Mouse (Mus musculus): ENCODE measurements around the gene Prss50. TPM values are rescaled to one million over a fixed set of nuclear protein-coding genes. Genes with fewer than 3 reads are reported as not detected.

Prss50 gene
- polyA plus RNA-seq, 2 experiments: 7.9 to 14.9 TPM

GRCm38 (mm10) chr9:110871030-110871429, 13.3 kb downstream of the Prss50 start:
- TF ChIP-seq CTCF (IDR thresholded peaks at IDR 0.05; ENCODE audit: low read depth) (peak; percentile 88), EP300 (IDR thresholded peaks at IDR 0.05; ENCODE audit: low read depth) (no peak)
- DNase-seq (ENCODE audit: low read depth in 3 of 3, low spot score in 3 of 3) (peak in 1 of 3 experiments; percentile 42), ATAC-seq (ENCODE audit: insufficient read depth) (no peak)

GRCm38 (mm10) chr9:110873681-110874659, 16.2 kb downstream of the Prss50 start:
- WGBS (ENCODE audit: insufficient replicate concordance): 13% methylated on average over 40 of the region's 40 CpGs
- Histone ChIP-seq H3K4me2 (ENCODE audit: low read depth) (no peak overlapping the region; the same call in 1 of the 2 replicates), H3K4me3 (ENCODE audit: insufficient read depth in 1 of 2, low read depth in 2 of 2, low read length in 2 of 2) (no peak overlapping the region), H3K27me3 (ENCODE audit: control insufficient read depth, insufficient read depth, low read length) (peaks cover 14% of the 10 kb centered on the region), H3K36me3 (replicated peaks; ENCODE audit: control insufficient read depth, insufficient read depth, low read depth) (no peaks in the 10 kb centered on the region), H3K9ac (replicated peaks) (no peak overlapping the region), H3K4me1 (replicated peaks; ENCODE audit: control insufficient read depth in 2 of 2, insufficient read depth in 2 of 2, low read length in 1 of 2) (peaks cover 0 to 7% of the 10 kb centered on the region in 2 experiments; a peak in 1 of 4 replicates), H3K27ac (no peak overlapping the region), H3K9me3 (ENCODE audit: control insufficient read depth, low read length) (no peaks in the 10 kb centered on the region)
- ATAC-seq (ENCODE audit: insufficient read depth) (no peak), DNase-seq (ENCODE audit: low read depth in 3 of 3, low spot score in 3 of 3) (no peak)
- TF ChIP-seq EP300 (IDR thresholded peaks at IDR 0.05; ENCODE audit: low read depth): no peak
- no peak for TF ChIP-seq CTCF (IDR thresholded peaks at IDR 0.05; ENCODE audit: low read depth)

More at GRCm38 (mm10) chr9:110871030-110871429, 13.3 kb downstream of the Prss50 start:
- no peak overlapping the region for H3K4me3 ChIP-seq (ENCODE audit: insufficient read depth in 1 of 2, low read depth in 2 of 2, low read length in 2 of 2)
- no peaks in the 10 kb centered on the region for H3K36me3 ChIP-seq (replicated peaks; ENCODE audit: control insufficient read depth, insufficient read depth, low read depth)
- H3K27me3 ChIP-seq (ENCODE audit: control insufficient read depth, insufficient read depth, low read length): peaks cover 13% of the 10 kb centered on the region
- H3K27ac ChIP-seq: no peak overlapping the region
- H3K4me2 ChIP-seq (ENCODE audit: low read depth): no peak overlapping the region
- 8% methylated on average over 7 of the region's 7 CpGs for WGBS (ENCODE audit: insufficient replicate concordance)
- H3K9me3 ChIP-seq (ENCODE audit: control insufficient read depth, low read length): no peaks in the 10 kb centered on the region
- H3K9ac ChIP-seq (replicated peaks): no peak overlapping the region
- H3K4me1 ChIP-seq (replicated peaks; ENCODE audit: control insufficient read depth in 2 of 2, insufficient read depth in 2 of 2, low read length in 1 of 2): 0 out of 4 replicates have a peak, but pooled peaks cover 0 to 2% of the 10 kb centered on the region in 2 experiments

GRCm38 (mm10) chr9:110874660-110875191, 17.0 kb downstream of the Prss50 start:
- H3K9me3 ChIP-seq (ENCODE audit: control insufficient read depth, low read length): no peaks in the 10 kb centered on the region
- 23% methylated on average over 3 of the region's 3 CpGs for WGBS (ENCODE audit: insufficient replicate concordance)
- no peaks in the 10 kb centered on the region for H3K36me3 ChIP-seq (replicated peaks; ENCODE audit: control insufficient read depth, insufficient read depth, low read depth)
- DNase-seq (ENCODE audit: low read depth in 3 of 3, low spot score in 3 of 3): no peak
- H3K27ac ChIP-seq: no peak overlapping the region
- TF ChIP-seq CTCF (IDR thresholded peaks at IDR 0.05; ENCODE audit: low read depth) (no peak), EP300 (IDR thresholded peaks at IDR 0.05; ENCODE audit: low read depth) (no peak)
- no peak for ATAC-seq (ENCODE audit: insufficient read depth)
- H3K4me1 ChIP-seq (replicated peaks; ENCODE audit: control insufficient read depth in 2 of 2, insufficient read depth in 2 of 2, low read length in 1 of 2): peaks cover 0 to 7% of the 10 kb centered on the region in 2 experiments; a peak in 1 of 4 replicates
- no peak overlapping the region for H3K4me2 ChIP-seq (ENCODE audit: low read depth)
- H3K9ac ChIP-seq (replicated peaks): no peak overlapping the region
- peaks cover 22% of the 10 kb centered on the region for H3K27me3 ChIP-seq (ENCODE audit: control insufficient read depth, insufficient read depth, low read length)
- no peak overlapping the region for H3K4me3 ChIP-seq (ENCODE audit: insufficient read depth in 1 of 2, low read depth in 2 of 2, low read length in 2 of 2)

DNA sequence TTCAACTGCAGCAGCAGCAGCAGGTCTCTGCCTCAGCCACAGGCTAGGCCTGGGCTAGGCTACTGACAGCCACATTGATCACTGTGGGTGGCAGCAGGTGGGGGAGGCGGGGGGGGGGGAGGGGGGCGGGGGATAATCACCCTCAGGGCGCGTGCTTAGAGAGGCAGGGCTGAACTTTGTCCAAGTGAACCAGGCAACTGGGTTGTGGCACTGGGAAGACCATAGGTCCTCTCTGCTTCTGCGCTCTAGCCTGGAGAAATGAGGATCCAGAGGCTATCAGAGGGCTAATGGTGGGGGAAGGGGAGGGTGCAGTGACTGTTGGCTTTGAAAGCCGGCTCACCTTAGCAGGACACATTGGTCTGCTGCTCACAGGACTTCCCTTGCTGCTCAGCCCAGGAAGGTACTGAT, 17.5 kb downstream of the Prss50 start:
- H3K27me3 ChIP-seq (ENCODE audit: control insufficient read depth, insufficient read depth, low read length): peaks cover 28% of the 10 kb centered on the region
- H3K36me3 ChIP-seq (replicated peaks; ENCODE audit: control insufficient read depth, insufficient read depth, low read depth): no peaks in the 10 kb centered on the region
- H3K4me3 ChIP-seq (ENCODE audit: insufficient read depth in 1 of 2, low read depth in 2 of 2, low read length in 2 of 2): no peak overlapping the region
- peaks cover 0 to 7% of the 10 kb centered on the region in 2 experiments; a peak in 1 of 4 replicates for H3K4me1 ChIP-seq (replicated peaks; ENCODE audit: control insufficient read depth in 2 of 2, insufficient read depth in 2 of 2, low read length in 1 of 2)
- no peak overlapping the region for H3K4me2 ChIP-seq (ENCODE audit: low read depth)
- no peak for DNase-seq (ENCODE audit: low read depth in 3 of 3, low spot score in 3 of 3)
- WGBS (ENCODE audit: insufficient replicate concordance): 43% methylated on average over 4 of the region's 6 CpGs
- no peak overlapping the region for H3K9ac ChIP-seq (replicated peaks)
- no peak overlapping the region for H3K27ac ChIP-seq
- ATAC-seq (ENCODE audit: insufficient read depth): peak; percentile 62
- H3K9me3 ChIP-seq (ENCODE audit: control insufficient read depth, low read length): no peaks in the 10 kb centered on the region
- TF ChIP-seq EP300 (IDR thresholded peaks at IDR 0.05; ENCODE audit: low read depth): no peak
- TF ChIP-seq CTCF (IDR thresholded peaks at IDR 0.05; ENCODE audit: low read depth): no peak

DNA sequence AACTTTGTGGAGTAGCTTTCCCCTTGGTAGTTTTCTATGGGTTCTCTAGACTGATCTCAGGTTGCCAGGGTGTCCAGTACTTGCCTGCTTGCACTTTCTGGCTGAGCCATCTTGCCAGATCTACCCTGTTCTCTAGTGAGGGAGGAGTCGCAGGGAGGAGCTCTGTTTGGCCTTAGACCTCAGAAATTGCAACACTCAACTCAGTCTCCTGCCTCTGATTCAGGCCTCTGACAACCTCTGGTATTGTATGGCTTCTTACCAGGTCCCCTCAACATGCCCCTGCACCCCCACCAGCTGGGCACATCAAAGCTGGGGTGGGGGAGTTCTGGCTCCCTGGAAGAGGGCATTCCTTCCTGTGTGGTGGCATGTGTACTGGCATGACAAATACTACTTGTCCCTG, 19.6 kb downstream of the Prss50 start:
- H3K4me2 ChIP-seq (ENCODE audit: low read depth): no peak overlapping the region
- DNase-seq (ENCODE audit: low read depth in 3 of 3, low spot score in 3 of 3): no peak
- WGBS (ENCODE audit: insufficient replicate concordance): 50% methylated on average over 1 of the region's 1 CpGs
- no peak overlapping the region for H3K9ac ChIP-seq (replicated peaks)
- H3K36me3 ChIP-seq (replicated peaks; ENCODE audit: control insufficient read depth, insufficient read depth, low read depth): no peaks in the 10 kb centered on the region
- TF ChIP-seq CTCF (IDR thresholded peaks at IDR 0.05; ENCODE audit: low read depth): no peak
- no peak for TF ChIP-seq EP300 (IDR thresholded peaks at IDR 0.05; ENCODE audit: low read depth)
- no peak overlapping the region for H3K27ac ChIP-seq
- H3K9me3 ChIP-seq (ENCODE audit: control insufficient read depth, low read length): no peaks in the 10 kb centered on the region
- no peak overlapping the region for H3K4me3 ChIP-seq (ENCODE audit: insufficient read depth in 1 of 2, low read depth in 2 of 2, low read length in 2 of 2)
- H3K4me1 ChIP-seq (replicated peaks; ENCODE audit: control insufficient read depth in 2 of 2, insufficient read depth in 2 of 2, low read length in 1 of 2): peaks cover 0 to 7% of the 10 kb centered on the region in 2 experiments; a peak in 1 of 4 replicates
- H3K27me3 ChIP-seq (ENCODE audit: control insufficient read depth, insufficient read depth, low read length): peaks cover 35% of the 10 kb centered on the region
- no peak for ATAC-seq (ENCODE audit: insufficient read depth)
